Mouse (Mus musculus): Measurements from ENCODE around the gene Dnhd1.

- TF ChIP-seq CTCF (IDR thresholded peaks at IDR 0.05; ENCODE audit: insufficient read depth, low read depth, low read length) = no peak
- no peak for TF ChIP-seq POLR2A (IDR thresholded peaks at IDR 0.05; ENCODE audit: insufficient read depth, low read depth, low read length)
Measured at GRCm38 (mm10) chr7:105726144-105726979, 75.7 kb downstream of the Dnhd1 start.
